Mouse (Mus musculus): ENCODE measurements around the gene Bdh1.

DNA sequence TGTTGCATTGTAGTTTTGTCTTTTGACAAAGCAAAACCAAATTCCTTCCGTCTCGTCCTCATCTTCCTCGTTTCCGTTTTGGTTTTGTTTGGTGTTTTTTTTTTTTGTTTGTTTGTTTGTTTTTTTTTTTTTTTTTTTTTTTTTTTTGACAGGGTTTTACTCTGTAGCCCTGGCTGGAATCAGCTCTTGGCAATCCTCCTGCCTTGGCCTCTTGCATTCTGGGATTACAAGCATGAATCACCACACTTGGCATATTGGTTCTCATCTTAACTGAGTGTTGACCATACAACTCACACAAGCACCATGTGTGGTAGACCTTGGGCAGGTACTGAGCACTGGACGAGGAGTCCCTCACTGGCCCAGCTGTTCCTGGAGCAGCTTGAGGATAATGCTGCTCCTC, 63.3 kb downstream of the Bdh1 start:
- TF ChIP-seq CTCF (IDR thresholded peaks at IDR 0.05; ENCODE audit: low read depth) (no peak), EP300 (IDR thresholded peaks at IDR 0.05; ENCODE audit: low read depth) (no peak)

Data from liver, embryonic 14.5 days (tissue).